Mouse (Mus musculus) hindbrain, embryonic 14.5 days (tissue): ENCODE measurements around the gene Fbxl13. TPM values are rescaled to one million over a fixed set of nuclear protein-coding genes. Genes with fewer than 3 reads are reported as not detected.

Experiments used
- ATAC-seq: fragments of 200-750 bp; cut with Nextera tagmentation; 2 replicates; pipeline ENCODE4 v1.8.0; 2017; ENCODE audit warnings: moderate number of reproducible peaks, mild to moderate bottlenecking, moderate TSS enrichment, moderate library complexity; ENCODE audit not compliant: low FRiP score
- DNase-seq: peaks from one replicate; pipeline ENCODE4 v3.0.0-alpha.2; 2015; ENCODE audit warnings: low spot score
- H3K27ac ChIP-seq: fragments of 300-500 bp; sonication (generic); 2 replicates; pipeline ENCODE4 v1.5.1; 2014; ENCODE audit warnings: mild to moderate bottlenecking, moderate library complexity
- H3K27me3 ChIP-seq: fragments of 300-500 bp; sonication (generic); 2 replicates; pipeline ENCODE4 v1.6.1; 2014; ENCODE audit warnings: mild to moderate bottlenecking, low read length, mixed read lengths; ENCODE audit not compliant: control insufficient read depth, insufficient read depth
- H3K36me3 ChIP-seq: fragments of 300-500 bp; sonication (generic); replicated peaks from 2 replicates; pipeline ENCODE4 v1.6.1; 2014; ENCODE audit not compliant: control insufficient read depth, insufficient read depth
- H3K4me1 ChIP-seq: fragments of 300-500 bp; sonication (generic); replicated peaks from 2 replicates; pipeline ENCODE4 v1.6.1; 2014; ENCODE audit warnings: antibody characterized with exemption, low read length, mixed read lengths; ENCODE audit not compliant: control insufficient read depth, insufficient read depth
- H3K4me2 ChIP-seq: fragments of 300-500 bp; sonication (generic); replicated peaks from 2 replicates; pipeline ENCODE4 v1.6.1; 2014; ENCODE audit warnings: mild to moderate bottlenecking, moderate library complexity
- H3K4me3 ChIP-seq: fragments of 300-500 bp; sonication (generic); replicated peaks from 2 replicates; pipeline ENCODE4 v1.5.1; 2014; ENCODE audit warnings: mild to moderate bottlenecking, low read length
- H3K9ac ChIP-seq: fragments of 300-500 bp; sonication (generic); 2 replicates; pipeline ENCODE4 v1.6.1; 2014
- H3K9me3 ChIP-seq: fragments of 300-500 bp; sonication (generic); 2 replicates; pipeline ENCODE4 v1.6.1; 2016; ENCODE audit warnings: low read length; ENCODE audit not compliant: control insufficient read depth
- WGBS: fragments of 180-500 bp; shearing (Covaris S2); extraction: QIAGEN DNeasy Blood & Tissue Kit; methylation state at CpG from one replicate; pipeline ENCODE4 v1.1.7; 2014; 5-methylcytosine and 5-hydroxymethylcytosine counted together
- polyA plus RNA-seq: library from polyadenylated mRNA; unstranded; fragments of >200 nt; fragmentation: Nextera tagmentation; extraction: Ambion mirVana; gene quantifications from 2 replicates; pipeline ENCODE4 v1.2.1, GENCODE M21; 2014

Fbxl13 gene
- polyA plus RNA-seq, 1 experiment from 2014 or later: 0.20 TPM

DNA sequence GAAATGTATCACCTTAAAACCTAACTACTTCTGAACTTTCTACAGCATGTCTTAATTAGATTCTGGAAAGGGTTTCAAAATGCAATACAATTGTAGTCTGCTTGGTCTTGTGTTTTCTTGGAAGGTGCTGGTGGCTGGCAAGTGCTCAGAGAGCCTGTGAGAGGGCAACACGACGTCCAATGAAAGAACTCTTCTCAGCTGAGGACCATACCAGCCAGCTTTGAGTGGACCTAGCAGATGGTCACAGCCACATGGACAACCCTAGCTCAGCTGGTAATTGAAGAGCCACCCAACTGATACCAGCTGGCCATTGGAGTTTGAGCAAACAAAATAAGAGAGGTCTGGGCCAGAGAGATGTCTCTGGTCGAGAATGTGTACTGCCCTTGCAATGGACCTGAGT, 157.7 kb downstream of the Fbxl13 start:
- no peak for DNase-seq
- no peaks in the 10 kb centered on the region for H3K9me3 ChIP-seq
- H3K27me3 ChIP-seq: no peaks in the 10 kb centered on the region
- no peak for ATAC-seq
- no peak overlapping the region for H3K4me2 ChIP-seq
- peaks cover 8% of the 10 kb centered on the region; the same call in 1 of the 2 replicates for H3K4me1 ChIP-seq
- no peaks in the 10 kb centered on the region for H3K36me3 ChIP-seq
- H3K9ac ChIP-seq: no peak overlapping the region
- H3K27ac ChIP-seq: no peak overlapping the region
- H3K4me3 ChIP-seq: no peak overlapping the region
- WGBS: 89% methylated on average over 3 of the region's 3 CpGs

GRCm38 (mm10) chr5:21487306-21487705, 158.1 kb downstream of the Fbxl13 start:
- Histone ChIP-seq H3K27ac (no peak overlapping the region), H3K4me1 (peaks cover 8% of the 10 kb centered on the region; the same call in 1 of the 2 replicates), H3K4me3 (no peak overlapping the region), H3K4me2 (no peak overlapping the region), H3K9ac (no peak overlapping the region), H3K27me3 (no peaks in the 10 kb centered on the region), H3K9me3 (no peaks in the 10 kb centered on the region), H3K36me3 (no peaks in the 10 kb centered on the region)
- DNase-seq (no peak), ATAC-seq (no peak)
- WGBS: 90% methylated on average over 3 of the region's 3 CpGs

GRCm38 (mm10) chr5:21486798-21487197, 158.6 kb downstream of the Fbxl13 start:
- Histone ChIP-seq H3K36me3 (no peaks in the 10 kb centered on the region), H3K4me3 (no peak overlapping the region), H3K9me3 (no peaks in the 10 kb centered on the region), H3K27ac (no peak overlapping the region), H3K4me1 (peaks cover 8% of the 10 kb centered on the region; the same call in 1 of the 2 replicates), H3K9ac (no peak overlapping the region), H3K27me3 (no peaks in the 10 kb centered on the region), H3K4me2 (no peak overlapping the region)
- no peak for DNase-seq
- 81% methylated on average over 5 of the region's 5 CpGs for WGBS
- ATAC-seq: no peak

DNA sequence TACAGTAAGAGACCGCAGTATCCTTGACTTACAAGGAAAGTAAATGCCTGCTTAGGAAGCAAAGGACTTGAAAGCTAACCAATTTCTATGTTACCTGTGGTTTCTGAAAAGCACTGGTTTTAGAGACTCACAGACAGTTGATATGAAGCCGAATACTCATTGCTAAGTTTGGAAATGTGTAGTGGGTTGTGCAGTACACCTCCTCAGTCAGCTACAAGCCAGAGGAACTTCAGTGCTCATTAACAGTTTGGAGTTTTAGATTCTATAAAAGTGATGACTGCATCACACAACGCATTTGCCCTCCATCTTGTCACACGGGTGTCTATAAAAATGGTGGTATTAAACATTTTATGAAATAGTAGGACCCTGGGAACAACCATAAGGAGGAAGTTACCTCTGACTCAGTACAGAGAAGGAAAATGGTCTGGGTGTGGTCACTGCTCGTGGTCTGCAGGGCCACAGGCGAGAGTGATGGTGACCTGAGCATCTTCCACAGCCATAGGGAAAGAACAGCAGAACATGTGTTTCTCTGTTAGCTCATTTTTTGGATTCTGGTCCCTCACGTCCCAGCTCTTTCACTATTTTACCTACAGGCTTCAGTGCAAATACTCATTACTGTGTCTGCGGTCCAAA, 160.1 kb downstream of the Fbxl13 start:
- Histone ChIP-seq H3K27ac (no peak overlapping the region), H3K9me3 (no peaks in the 10 kb centered on the region), H3K4me2 (no peak overlapping the region), H3K4me1 (peaks cover 8% of the 10 kb centered on the region; the same call in 1 of the 2 replicates), H3K27me3 (no peaks in the 10 kb centered on the region), H3K9ac (no peak overlapping the region), H3K36me3 (peaks cover 3% of the 10 kb centered on the region; the same call in 1 of the 2 replicates), H3K4me3 (no peak overlapping the region)
- no peak for ATAC-seq
- WGBS: 93% methylated on average over 8 of the region's 8 CpGs
- DNase-seq: no peak

- Histone ChIP-seq H3K4me2 (no peak overlapping the region), H3K27me3 (no peaks in the 10 kb centered on the region), H3K27ac (no peak overlapping the region), H3K4me3 (no peak overlapping the region), H3K9me3 (no peaks in the 10 kb centered on the region), H3K36me3 (peaks cover 6% of the 10 kb centered on the region), H3K4me1 (no peaks in the 10 kb centered on the region), H3K9ac (no peak overlapping the region)
- no peak for ATAC-seq
- DNase-seq: no peak
- WGBS: 85% methylated on average over 8 of the region's 8 CpGs
Observed at GRCm38 (mm10) chr5:21483275-21483674, 162.2 kb downstream of the Fbxl13 start.

DNA sequence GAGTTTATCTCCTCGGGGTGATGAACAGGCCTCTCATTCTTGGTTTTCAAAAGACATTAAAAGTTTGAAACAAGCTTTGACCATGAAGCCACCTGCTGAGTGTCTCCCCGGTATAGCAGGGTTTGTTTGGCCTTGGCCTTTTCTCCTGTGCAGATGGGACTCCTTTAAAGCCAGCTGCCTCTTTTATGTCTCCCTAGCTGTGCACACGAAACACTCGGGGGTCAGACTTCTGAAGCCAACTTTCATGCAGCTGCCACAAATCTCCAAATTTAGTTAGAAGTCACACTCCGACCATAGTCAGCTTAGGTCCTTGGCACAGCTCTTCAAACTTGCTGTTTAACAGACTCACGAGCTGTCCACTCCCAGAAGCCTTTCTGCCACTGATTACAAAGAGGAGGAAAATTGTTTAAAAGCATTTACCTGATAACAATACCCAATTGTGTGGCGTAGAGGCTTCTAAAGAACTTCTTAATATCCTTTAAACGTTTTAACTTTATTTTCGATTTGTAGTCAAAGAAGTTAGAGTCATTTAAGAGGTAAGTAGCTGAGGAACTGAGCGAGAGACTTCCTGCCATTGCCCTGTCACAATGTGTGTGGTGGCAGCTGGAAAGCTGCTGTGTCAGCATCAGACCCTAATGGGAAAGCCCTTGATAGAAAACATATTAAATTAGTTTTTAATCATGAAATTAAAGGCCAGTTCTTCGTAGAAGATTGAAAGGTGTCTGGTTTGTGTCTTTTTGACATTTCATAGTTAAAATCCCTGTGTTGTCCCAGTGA, 162.8 kb downstream of the Fbxl13 start:
- peaks cover 6% of the 10 kb centered on the region for H3K36me3 ChIP-seq
- H3K9me3 ChIP-seq: no peaks in the 10 kb centered on the region
- WGBS: 33% methylated on average over 11 of the region's 11 CpGs
- DNase-seq (no peak), ATAC-seq (no peak)
- H3K27me3 ChIP-seq: no peaks in the 10 kb centered on the region
- H3K4me2 ChIP-seq: no peak overlapping the region
- no peaks in the 10 kb centered on the region for H3K4me1 ChIP-seq
- H3K27ac ChIP-seq: no peak overlapping the region
- H3K4me3 ChIP-seq: no peak overlapping the region
- H3K9ac ChIP-seq: no peak overlapping the region

- no peak overlapping the region for H3K27ac ChIP-seq
- no peak for DNase-seq
- H3K4me2 ChIP-seq: no peak overlapping the region
- H3K4me1 ChIP-seq: no peaks in the 10 kb centered on the region
- H3K36me3 ChIP-seq: peaks cover 6% of the 10 kb centered on the region
- 88% methylated on average over 6 of the region's 6 CpGs for WGBS
- no peak overlapping the region for H3K4me3 ChIP-seq
- no peak overlapping the region for H3K9ac ChIP-seq
- no peaks in the 10 kb centered on the region for H3K27me3 ChIP-seq
- H3K9me3 ChIP-seq: no peaks in the 10 kb centered on the region
- no peak for ATAC-seq
Observed at GRCm38 (mm10) chr5:21481521-21481920, 163.9 kb downstream of the Fbxl13 start.

- no peak for DNase-seq
- no peaks in the 10 kb centered on the region for H3K4me1 ChIP-seq
- H3K27me3 ChIP-seq: no peaks in the 10 kb centered on the region
- H3K27ac ChIP-seq: no peak overlapping the region
- no peak overlapping the region for H3K9ac ChIP-seq
- H3K4me2 ChIP-seq: no peak overlapping the region
- H3K4me3 ChIP-seq: no peak overlapping the region
- 93% methylated on average over 5 of the region's 5 CpGs for WGBS
- peaks cover 6% of the 10 kb centered on the region for H3K36me3 ChIP-seq
- no peak for ATAC-seq
- no peaks in the 10 kb centered on the region for H3K9me3 ChIP-seq
Observed at GRCm38 (mm10) chr5:21479746-21480145, 165.7 kb downstream of the Fbxl13 start.

GRCm38 (mm10) chr5:21478428-21478827, 167.0 kb downstream of the Fbxl13 start:
- Histone ChIP-seq H3K36me3 (peaks cover 6% of the 10 kb centered on the region), H3K27ac (no peak overlapping the region), H3K27me3 (no peaks in the 10 kb centered on the region), H3K4me3 (no peak overlapping the region), H3K9me3 (no peaks in the 10 kb centered on the region), H3K4me2 (no peak overlapping the region), H3K9ac (no peak overlapping the region), H3K4me1 (no peaks in the 10 kb centered on the region)
- ATAC-seq (no peak), DNase-seq (no peak)
- WGBS: 95% methylated on average over 5 of the region's 5 CpGs
